Mouse (Mus musculus) forebrain, postnatal 0 days (tissue): ENCODE measurements around the gene Xcl1. TPM values are rescaled to one million over a fixed set of nuclear protein-coding genes. Genes with fewer than 3 reads are reported as not detected.

Source experiments
- ATAC-seq: fragments of 200-750 bp; cut with Nextera tagmentation; 2 replicates; pipeline ENCODE4 v1.8.0; 2017; ENCODE audit warnings: mild to moderate bottlenecking, moderate library complexity
- DNase-seq: peaks from one replicate; pipeline ENCODE4 v3.0.0-alpha.2; 2015
- H3K27ac ChIP-seq: fragments of 300-500 bp; sonication (generic); 2 replicates; pipeline ENCODE4 v1.5.1; 2014; ENCODE audit warnings: low read depth, mild to moderate bottlenecking, antibody characterized with exemption, low read length, moderate library complexity, mixed read lengths
- H3K27me3 ChIP-seq: fragments of 300-500 bp; sonication (generic); 2 replicates; pipeline ENCODE4 v1.6.1; 2014; ENCODE audit warnings: mild to moderate bottlenecking, low read length, mixed read lengths; ENCODE audit not compliant: insufficient read depth
- H3K36me3 ChIP-seq: fragments of 300-500 bp; sonication (generic); 2 replicates; pipeline ENCODE4 v1.6.1; 2014; ENCODE audit warnings: mild to moderate bottlenecking, moderate library complexity; ENCODE audit not compliant: insufficient read depth
- H3K4me1 ChIP-seq: fragments of 300-500 bp; sonication (generic); 2 replicates; pipeline ENCODE4 v1.6.1; 2014; ENCODE audit warnings: antibody characterized with exemption; ENCODE audit not compliant: insufficient read depth
- H3K4me2 ChIP-seq: fragments of 300-500 bp; sonication (generic); 2 replicates; pipeline ENCODE4 v1.6.1; 2014; ENCODE audit warnings: low read depth, mild to moderate bottlenecking, moderate library complexity
- H3K4me3 ChIP-seq: fragments of 300-500 bp; sonication (generic); 2 replicates; pipeline ENCODE4 v1.5.1; 2014; ENCODE audit warnings: low read depth, low read length, mixed read lengths
- H3K9ac ChIP-seq: fragments of 300-500 bp; sonication (generic); 2 replicates; pipeline ENCODE4 v1.6.1; 2014; ENCODE audit warnings: mild to moderate bottlenecking
- H3K9me3 ChIP-seq: fragments of 300-500 bp; sonication (generic); 2 replicates; pipeline ENCODE4 v1.6.1; 2016; ENCODE audit warnings: low read length
- CTCF ChIP-seq: sonication (generic); IDR thresholded peaks from 2 replicates; pipeline ENCODE4 v1.5.1; 2016; ENCODE audit warnings: antibody characterized with exemption, control low read depth, low read depth
- WGBS: fragments of 180-500 bp; shearing (Covaris S2); extraction: QIAGEN DNeasy Blood & Tissue Kit; methylation state at CpG from one replicate; pipeline ENCODE4 v1.1.7; 2014; 5-methylcytosine and 5-hydroxymethylcytosine counted together
- polyA plus RNA-seq: library from polyadenylated mRNA; unstranded; fragments of >200 nt; fragmentation: Nextera tagmentation; extraction: Ambion mirVana; gene quantifications from 2 replicates; pipeline ENCODE4 v1.2.1, GENCODE M21; 2015
- total RNA-seq: library from RNA; depleted of rRNA; stranded (reverse); fragments of >200 nt; gene quantifications from 2 replicates; pipeline ENCODE4 v1.2.3, GENCODE M21; 2014

Gene Xcl1
- total and polyA plus RNA-seq, 2 experiments from 2014 or later, result not detected

DNA sequence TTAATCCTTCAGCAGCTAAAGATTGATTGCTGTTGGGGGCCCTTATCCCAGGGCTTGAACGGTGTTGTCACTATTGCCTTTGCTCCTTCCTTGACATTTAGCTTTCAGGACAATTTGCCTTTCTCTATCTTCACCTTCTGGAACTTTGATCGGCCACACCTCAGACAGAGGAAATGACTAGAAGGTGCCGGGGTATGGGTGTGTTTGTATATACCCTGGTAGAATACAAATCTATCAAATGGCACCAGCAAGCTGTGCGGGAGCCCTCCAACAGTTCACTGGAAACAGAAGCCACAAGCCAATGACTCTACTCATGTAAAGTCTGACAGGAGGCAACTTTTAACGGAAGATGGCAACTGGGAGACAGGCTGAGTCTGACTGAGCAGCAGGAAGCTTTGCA is 37.4 kb upstream of the Xcl1 start:
- Histone ChIP-seq H3K27me3 (no peaks in the 10 kb centered on the region), H3K9ac (no peak overlapping the region), H3K4me3 (no peak overlapping the region), H3K9me3 (no peaks in the 10 kb centered on the region), H3K36me3 (no peaks in the 10 kb centered on the region), H3K4me2 (no peak overlapping the region), H3K27ac (no peak overlapping the region), H3K4me1 (no peaks in the 10 kb centered on the region)
- TF ChIP-seq CTCF, result no peak
- ATAC-seq (no peak), DNase-seq (no peak)
- 88% methylated on average over 5 of the region's 5 CpGs for WGBS

- no peak overlapping the region for H3K27ac ChIP-seq
- no peaks in the 10 kb centered on the region for H3K27me3 ChIP-seq
- DNase-seq (no peak), ATAC-seq (no peak)
- no peak for TF ChIP-seq CTCF
- no peak overlapping the region for H3K4me3 ChIP-seq
- H3K4me1 ChIP-seq, result no peaks in the 10 kb centered on the region
- no peak overlapping the region for H3K4me2 ChIP-seq
- H3K36me3 ChIP-seq, result no peaks in the 10 kb centered on the region
- H3K9ac ChIP-seq, result no peak overlapping the region
- H3K9me3 ChIP-seq, result no peaks in the 10 kb centered on the region
- WGBS, result 56% methylated on average over 8 of the region's 8 CpGs
Observed at GRCm38 (mm10) chr1:164966095-164966698, 30.9 kb upstream of the Xcl1 start.

DNA sequence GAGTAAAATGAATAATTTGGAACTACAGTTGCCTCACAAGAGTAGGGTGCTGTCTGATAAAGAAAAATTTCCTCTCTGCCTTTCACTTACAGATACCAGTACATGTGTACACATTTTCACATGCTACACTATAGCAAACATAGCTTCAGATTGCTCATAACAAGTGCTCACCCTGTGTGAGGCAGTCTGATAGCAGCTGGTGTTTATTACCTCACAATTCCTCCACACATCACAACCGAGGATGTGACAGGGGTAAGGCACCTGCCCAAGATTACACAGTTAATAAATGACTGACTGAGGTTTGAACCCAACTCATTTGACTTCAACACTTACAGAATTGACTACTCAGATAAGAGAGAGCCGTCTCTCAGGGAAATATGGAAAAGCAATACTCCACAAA is 25.3 kb upstream of the Xcl1 start:
- no peak overlapping the region for H3K4me3 ChIP-seq
- H3K4me2 ChIP-seq, result no peak overlapping the region
- H3K9ac ChIP-seq, result no peak overlapping the region
- no peak for TF ChIP-seq CTCF
- ATAC-seq (no peak), DNase-seq (no peak)
- H3K36me3 ChIP-seq, result no peaks in the 10 kb centered on the region
- H3K27me3 ChIP-seq, result no peaks in the 10 kb centered on the region
- H3K9me3 ChIP-seq, result no peaks in the 10 kb centered on the region
- no peak overlapping the region for H3K27ac ChIP-seq
- no peaks in the 10 kb centered on the region for H3K4me1 ChIP-seq
- WGBS, result 55% methylated on average over 2 of the region's 2 CpGs

GRCm38 (mm10) chr1:164959787-164960385 is 24.6 kb upstream of the Xcl1 start:
- 34% methylated on average over 11 of the region's 11 CpGs for WGBS
- TF ChIP-seq CTCF, result no peak

DNA sequence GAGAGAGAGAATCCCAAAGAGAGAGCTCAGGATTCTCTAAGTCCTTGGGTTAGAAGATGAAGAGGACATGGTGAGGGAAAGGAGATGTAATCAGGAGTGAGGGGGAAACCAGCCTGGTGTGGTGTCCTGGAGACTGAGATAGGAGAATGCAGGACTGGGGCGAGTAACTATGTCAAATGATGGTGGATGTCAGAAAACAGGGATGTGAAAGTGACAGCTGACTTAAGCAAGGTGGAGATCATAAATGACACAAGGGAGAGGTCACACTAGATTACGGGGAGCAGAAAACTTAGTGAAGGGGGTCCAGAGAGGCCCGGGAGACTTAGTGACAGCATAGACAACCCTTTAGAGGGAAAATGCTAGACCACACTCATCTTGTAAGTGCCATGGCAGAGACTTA is 23.8 kb upstream of the Xcl1 start:
- TF ChIP-seq CTCF, result no peak
- DNase-seq (no peak), ATAC-seq (no peak)
- no peak overlapping the region for H3K27ac ChIP-seq
- H3K9ac ChIP-seq, result no peak overlapping the region
- no peak overlapping the region for H3K4me3 ChIP-seq
- no peaks in the 10 kb centered on the region for H3K36me3 ChIP-seq
- H3K9me3 ChIP-seq, result no peaks in the 10 kb centered on the region
- no peaks in the 10 kb centered on the region for H3K4me1 ChIP-seq
- WGBS, result 90% methylated on average over 3 of the region's 3 CpGs
- H3K4me2 ChIP-seq, result no peak overlapping the region
- H3K27me3 ChIP-seq, result no peaks in the 10 kb centered on the region

More at GRCm38 (mm10) chr1:164959787-164960385, 24.6 kb upstream of the Xcl1 start:
- Histone ChIP-seq H3K4me2 (no peak overlapping the region), H3K27ac (no peak overlapping the region), H3K9ac (no peak overlapping the region), H3K4me3 (no peak overlapping the region), H3K4me1 (no peaks in the 10 kb centered on the region), H3K9me3 (no peaks in the 10 kb centered on the region), H3K27me3 (no peaks in the 10 kb centered on the region), H3K36me3 (no peaks in the 10 kb centered on the region)
- ATAC-seq (no peak), DNase-seq (no peak)

GRCm38 (mm10) chr1:164957974-164958373 is 22.6 kb upstream of the Xcl1 start:
- no peaks in the 10 kb centered on the region for H3K36me3 ChIP-seq
- 92% methylated on average over 3 of the region's 3 CpGs for WGBS

DNA sequence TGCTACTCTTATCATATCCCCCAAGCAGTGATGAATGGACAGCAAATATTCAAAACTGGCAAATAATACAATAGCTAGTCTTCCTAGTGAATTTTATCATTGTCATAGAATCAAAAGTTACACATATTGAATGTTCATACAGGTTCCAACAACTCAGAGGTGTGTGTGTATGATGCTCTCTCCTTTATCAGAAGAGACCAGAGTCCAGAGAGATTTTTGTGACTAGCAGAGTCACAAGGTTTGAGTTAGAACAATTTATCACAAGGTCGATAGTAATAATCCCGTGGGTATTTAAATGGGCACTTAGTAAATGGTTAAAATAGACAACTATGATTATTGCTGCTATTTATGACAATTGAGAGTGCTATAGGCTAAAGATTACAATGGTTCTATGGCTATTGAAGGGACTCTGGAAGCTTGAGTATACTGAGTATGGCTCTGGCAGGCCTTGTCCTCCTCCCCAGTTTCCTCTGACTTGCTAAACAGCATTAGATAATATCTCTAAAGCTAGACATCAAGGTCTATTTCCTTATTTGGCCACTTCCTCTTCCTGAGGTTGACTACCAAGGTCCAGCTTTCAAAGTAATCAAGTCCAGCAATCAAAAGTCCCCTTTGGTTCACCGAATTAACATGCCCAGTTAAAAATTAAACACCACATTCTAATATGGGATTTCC is 21.5 kb upstream of the Xcl1 start:
- Histone ChIP-seq H3K27ac (no peak overlapping the region), H3K4me3 (no peak overlapping the region), H3K4me1 (no peaks in the 10 kb centered on the region), H3K36me3 (no peaks in the 10 kb centered on the region), H3K9me3 (no peaks in the 10 kb centered on the region), H3K9ac (no peak overlapping the region), H3K4me2 (no peak overlapping the region), H3K27me3 (no peaks in the 10 kb centered on the region)
- no peak for TF ChIP-seq CTCF
- WGBS, result 94% methylated on average over 3 of the region's 3 CpGs
- DNase-seq (no peak), ATAC-seq (no peak)

More at GRCm38 (mm10) chr1:164957974-164958373, 22.6 kb upstream of the Xcl1 start:
- H3K9me3 ChIP-seq, result no peaks in the 10 kb centered on the region
- H3K4me3 ChIP-seq, result no peak overlapping the region
- peak; percentile 24; the same call in 1 of the 2 replicates for TF ChIP-seq CTCF
- no peaks in the 10 kb centered on the region for H3K4me1 ChIP-seq
- H3K9ac ChIP-seq, result no peak overlapping the region
- no peak overlapping the region for H3K4me2 ChIP-seq
- no peak for ATAC-seq
- DNase-seq, result no peak
- no peaks in the 10 kb centered on the region for H3K27me3 ChIP-seq
- no peak overlapping the region for H3K27ac ChIP-seq
